Mouse (Mus musculus) limb, embryonic 14.5 days (tissue): ENCODE data around the gene Dennd1b. TPM values are rescaled to one million over a fixed set of nuclear protein-coding genes. Genes with fewer than 3 reads are reported as not detected.

ENCODE experiments used
- ATAC-seq: fragments of 200-750 bp; cut with Nextera tagmentation; 2 replicates; pipeline ENCODE4 v1.8.0; 2017; ENCODE audit warnings: low read depth, moderate number of reproducible peaks, moderate TSS enrichment; ENCODE audit not compliant: low FRiP score
- DNase-seq: peaks from one replicate; pipeline ENCODE4 v3.0.0-alpha.2; 2015; ENCODE audit warnings: low spot score
- H3K27ac ChIP-seq: fragments of 300-500 bp; sonication (generic); replicated peaks from 2 replicates; pipeline ENCODE4 v1.5.1; 2014; ENCODE audit warnings: low read depth, mild to moderate bottlenecking, low read length, moderate library complexity, mixed read lengths
- H3K27me3 ChIP-seq: fragments of 300-500 bp; sonication (generic); 2 replicates; pipeline ENCODE4 v1.6.1; 2014; ENCODE audit warnings: low read length, mixed read lengths; ENCODE audit not compliant: control insufficient read depth, insufficient read depth
- H3K36me3 ChIP-seq: fragments of 300-500 bp; sonication (generic); 2 replicates; pipeline ENCODE4 v1.6.1; 2014; ENCODE audit warnings: mild to moderate bottlenecking, low read length, moderate library complexity, mixed read lengths; ENCODE audit not compliant: control insufficient read depth, insufficient read depth
- H3K4me1 ChIP-seq: fragments of 300-500 bp; sonication (generic); 2 replicates; pipeline ENCODE4 v1.6.1; 2014; ENCODE audit warnings: antibody characterized with exemption, low read length, mixed read lengths; ENCODE audit not compliant: control insufficient read depth, insufficient read depth
- H3K4me2 ChIP-seq: fragments of 300-500 bp; sonication (generic); replicated peaks from 2 replicates; pipeline ENCODE4 v1.6.1; 2014; ENCODE audit warnings: low read depth, mild to moderate bottlenecking, low read length, moderate library complexity; ENCODE audit not compliant: severe bottlenecking
- H3K4me3 ChIP-seq: fragments of 300-500 bp; sonication (generic); replicated peaks from 2 replicates; pipeline ENCODE4 v1.5.1; 2014; ENCODE audit warnings: low read length
- H3K9ac ChIP-seq: fragments of 300-500 bp; sonication (generic); 2 replicates; pipeline ENCODE4 v1.6.1; 2014; ENCODE audit warnings: mild to moderate bottlenecking, low read depth, low read length, moderate library complexity; ENCODE audit not compliant: severe bottlenecking
- H3K9me3 ChIP-seq: fragments of 300-500 bp; sonication (generic); 2 replicates; pipeline ENCODE4 v1.6.1; 2016; ENCODE audit warnings: low read length; ENCODE audit not compliant: control insufficient read depth
- POLR2A ChIP-seq: fragments of 200-500 bp; IDR thresholded peaks from 2 replicates; pipeline ENCODE4 v1.8.0; 2012; ENCODE audit warnings: inconsistent platforms, mild to moderate bottlenecking, moderate library complexity, borderline replicate concordance; ENCODE audit not compliant: insufficient read depth, insufficient read length; ENCODE audit errors: extremely low read depth
- WGBS: fragments of 180-500 bp; shearing (Covaris S2); extraction: QIAGEN DNeasy Blood & Tissue Kit; methylation state at CpG from one replicate; pipeline ENCODE4 v1.1.7; 2014; 5-methylcytosine and 5-hydroxymethylcytosine counted together
- polyA plus RNA-seq, 2 experiments: library from polyadenylated mRNA; depleted of rRNA in 1 of 2; stranded (reverse) in 1 of 2; unstranded in 1 of 2; fragments of >200 nt; fragmentation: Nextera tagmentation in 1 of 2; extraction: Ambion mirVana in 1 of 2; gene quantifications; 2 replicates each; pipeline versions ENCODE4 v1.2.1 to v1.2.3; 2012 to 2014

Dennd1b gene
- polyA plus RNA-seq, 2 experiments, result 3.0 to 7.2 TPM

- H3K9ac ChIP-seq, result no peak overlapping the region
- H3K9me3 ChIP-seq, result no peaks in the 10 kb centered on the region
- no peak overlapping the region for H3K4me2 ChIP-seq
- no peak overlapping the region for H3K27ac ChIP-seq
- ATAC-seq, result no peak
- no peak overlapping the region for H3K4me3 ChIP-seq
- H3K36me3 ChIP-seq, result no peaks in the 10 kb centered on the region
- no peak for DNase-seq
- H3K27me3 ChIP-seq, result no peaks in the 10 kb centered on the region
- 95% methylated on average over 4 of the region's 4 CpGs for WGBS
- H3K4me1 ChIP-seq, result no peaks in the 10 kb centered on the region
- TF ChIP-seq POLR2A, result no peak
These were observed 7.8 kb upstream of the Dennd1b start for GRCm38 (mm10) chr1:138955455-138955854.

DNA sequence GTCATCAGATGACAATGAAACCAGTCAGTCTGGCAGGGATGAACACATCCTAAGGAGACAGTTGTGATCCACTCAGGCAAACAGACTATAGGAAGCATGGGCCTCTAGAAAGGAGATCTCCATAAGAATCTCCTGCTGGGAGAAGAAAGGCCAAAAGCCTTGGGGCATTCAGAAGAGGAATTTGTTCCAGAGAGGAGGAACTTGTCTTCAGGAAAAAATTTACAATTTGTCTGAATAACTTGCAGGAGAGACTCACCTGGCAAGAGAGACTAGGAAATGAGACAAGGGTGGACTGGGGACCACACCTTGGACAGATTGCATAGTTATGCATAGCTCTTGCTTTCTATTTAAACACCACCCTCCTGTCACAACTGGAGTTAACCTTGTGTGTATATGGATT, 6.7 kb upstream of the Dennd1b start:
- H3K4me3 ChIP-seq, result no peak overlapping the region
- ATAC-seq (no peak), DNase-seq (no peak)
- H3K27me3 ChIP-seq, result no peaks in the 10 kb centered on the region
- TF ChIP-seq POLR2A, result no peak
- H3K9ac ChIP-seq, result no peak overlapping the region
- H3K4me1 ChIP-seq, result no peaks in the 10 kb centered on the region
- H3K9me3 ChIP-seq, result no peaks in the 10 kb centered on the region
- no peaks in the 10 kb centered on the region for H3K36me3 ChIP-seq
- no peak overlapping the region for H3K4me2 ChIP-seq
- no peak overlapping the region for H3K27ac ChIP-seq

DNA sequence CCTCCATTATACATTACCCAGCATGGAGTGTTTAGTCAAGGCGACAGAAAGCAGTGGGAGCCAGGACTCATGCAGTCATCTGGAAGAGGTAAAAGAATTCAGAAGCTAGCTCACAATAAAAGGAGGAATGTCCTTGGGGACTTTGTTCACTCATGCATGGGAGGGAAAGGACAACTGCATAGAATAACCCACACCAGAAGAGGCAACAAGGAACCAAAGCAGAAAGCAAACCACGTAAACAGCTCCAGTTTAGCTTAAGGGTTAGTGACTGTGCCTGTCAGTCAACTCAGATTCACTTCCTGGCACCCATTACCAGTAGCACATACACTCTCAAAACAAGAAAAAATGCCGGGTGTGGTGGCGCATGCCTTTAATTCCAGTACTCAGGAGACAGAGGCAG, 6.1 kb upstream of the Dennd1b start:
- H3K27me3 ChIP-seq, result no peaks in the 10 kb centered on the region
- no peaks in the 10 kb centered on the region for H3K36me3 ChIP-seq
- TF ChIP-seq POLR2A, result no peak
- ATAC-seq (no peak), DNase-seq (no peak)
- H3K9me3 ChIP-seq, result no peaks in the 10 kb centered on the region
- no peaks in the 10 kb centered on the region for H3K4me1 ChIP-seq
- H3K27ac ChIP-seq, result no peak overlapping the region
- H3K4me3 ChIP-seq, result no peak overlapping the region
- WGBS, result 76% methylated on average over 4 of the region's 4 CpGs
- no peak overlapping the region for H3K4me2 ChIP-seq
- H3K9ac ChIP-seq, result no peak overlapping the region

GRCm38 (mm10) chr1:138958863-138959262, 4.4 kb upstream of the Dennd1b start:
- H3K9me3 ChIP-seq, result no peaks in the 10 kb centered on the region
- 78% methylated on average over 3 of the region's 3 CpGs for WGBS
- peaks cover 5% of the 10 kb centered on the region for H3K4me1 ChIP-seq
- no peaks in the 10 kb centered on the region for H3K27me3 ChIP-seq
- H3K36me3 ChIP-seq, result no peaks in the 10 kb centered on the region
- ATAC-seq (no peak), DNase-seq (no peak)
- no peak overlapping the region for H3K4me3 ChIP-seq
- no peak overlapping the region for H3K9ac ChIP-seq
- no peak for TF ChIP-seq POLR2A
- no peak overlapping the region for H3K4me2 ChIP-seq
- H3K27ac ChIP-seq, result no peak overlapping the region

- no peaks in the 10 kb centered on the region for H3K9me3 ChIP-seq
- no peak overlapping the region for H3K4me3 ChIP-seq
- H3K4me2 ChIP-seq, result no peak overlapping the region
- peaks cover 5% of the 10 kb centered on the region for H3K4me1 ChIP-seq
- H3K36me3 ChIP-seq, result no peaks in the 10 kb centered on the region
- DNase-seq (no peak), ATAC-seq (no peak)
- H3K27ac ChIP-seq, result no peak overlapping the region
- H3K27me3 ChIP-seq, result no peaks in the 10 kb centered on the region
- WGBS, result 70% methylated on average over 4 of the region's 4 CpGs
- TF ChIP-seq POLR2A, result no peak
- no peak overlapping the region for H3K9ac ChIP-seq
These were observed 3.2 kb upstream of the Dennd1b start for GRCm38 (mm10) chr1:138959903-138960483.
